Mouse (Mus musculus): ENCODE results near the gene Tes3-ps. TPM values are rescaled to one million over a fixed set of nuclear protein-coding genes. Genes with fewer than 3 reads are reported as not detected.

Tes3-ps gene
- total and polyA plus RNA-seq, 2 experiments: 0.04 to 0.18 TPM

GRCm38 (mm10) chr13:49470319-49470718 lies 22.8 kb upstream of the Tes3-ps start:
- H3K4me3 ChIP-seq (ENCODE audit: insufficient read depth, low read depth, low read length): no peak overlapping the region
- no peak for DNase-seq (ENCODE audit: extremely low read depth, low read depth, low spot score)
- H3K4me1 ChIP-seq (ENCODE audit: control insufficient read depth, insufficient read depth, low read length): peaks cover 12% of the 10 kb centered on the region
- TF ChIP-seq POLR2A (IDR thresholded peaks at IDR 0.05; ENCODE audit: extremely low read depth, insufficient read depth, low read length): no peak
- no peaks in the 10 kb centered on the region for H3K36me3 ChIP-seq (ENCODE audit: control insufficient read depth, insufficient read depth, low read length)
- H3K79me2 ChIP-seq (ENCODE audit: control insufficient read depth, insufficient read depth, low read length): no peaks in the 10 kb centered on the region
- no peak overlapping the region for H3K27ac ChIP-seq (replicated peaks; ENCODE audit: insufficient read depth, low read depth, low read length)
- WGBS: 87% methylated on average over 4 of the region's 4 CpGs
- H3K9ac ChIP-seq (ENCODE audit: low read depth, low read length): no peak overlapping the region
- no peaks in the 10 kb centered on the region for H3K27me3 ChIP-seq (ENCODE audit: control insufficient read depth, insufficient read depth, low read length)

- no peak overlapping the region for H3K9ac ChIP-seq (ENCODE audit: low read depth, low read length)
- 28% methylated on average over 4 of the region's 4 CpGs for WGBS
- H3K36me3 ChIP-seq (ENCODE audit: control insufficient read depth, insufficient read depth, low read length): no peaks in the 10 kb centered on the region
- H3K27ac ChIP-seq (replicated peaks; ENCODE audit: insufficient read depth, low read depth, low read length): no peak overlapping the region
- peaks cover 12% of the 10 kb centered on the region for H3K4me1 ChIP-seq (ENCODE audit: control insufficient read depth, insufficient read depth, low read length)
- no peak for TF ChIP-seq CTCF (IDR thresholded peaks at IDR 0.05; ENCODE audit: low read depth, low read length)
- no peak for TF ChIP-seq POLR2A (IDR thresholded peaks at IDR 0.05; ENCODE audit: extremely low read depth, insufficient read depth, low read length)
- no peaks in the 10 kb centered on the region for H3K27me3 ChIP-seq (ENCODE audit: control insufficient read depth, insufficient read depth, low read length)
- no peaks in the 10 kb centered on the region for H3K79me2 ChIP-seq (ENCODE audit: control insufficient read depth, insufficient read depth, low read length)
- DNase-seq (ENCODE audit: extremely low read depth, low read depth, low spot score): peak; percentile 35
- no peak overlapping the region for H3K4me3 ChIP-seq (ENCODE audit: insufficient read depth, low read depth, low read length)
Observed at GRCm38 (mm10) chr13:49470806-49471205, 22.3 kb upstream of the Tes3-ps start.

DNA sequence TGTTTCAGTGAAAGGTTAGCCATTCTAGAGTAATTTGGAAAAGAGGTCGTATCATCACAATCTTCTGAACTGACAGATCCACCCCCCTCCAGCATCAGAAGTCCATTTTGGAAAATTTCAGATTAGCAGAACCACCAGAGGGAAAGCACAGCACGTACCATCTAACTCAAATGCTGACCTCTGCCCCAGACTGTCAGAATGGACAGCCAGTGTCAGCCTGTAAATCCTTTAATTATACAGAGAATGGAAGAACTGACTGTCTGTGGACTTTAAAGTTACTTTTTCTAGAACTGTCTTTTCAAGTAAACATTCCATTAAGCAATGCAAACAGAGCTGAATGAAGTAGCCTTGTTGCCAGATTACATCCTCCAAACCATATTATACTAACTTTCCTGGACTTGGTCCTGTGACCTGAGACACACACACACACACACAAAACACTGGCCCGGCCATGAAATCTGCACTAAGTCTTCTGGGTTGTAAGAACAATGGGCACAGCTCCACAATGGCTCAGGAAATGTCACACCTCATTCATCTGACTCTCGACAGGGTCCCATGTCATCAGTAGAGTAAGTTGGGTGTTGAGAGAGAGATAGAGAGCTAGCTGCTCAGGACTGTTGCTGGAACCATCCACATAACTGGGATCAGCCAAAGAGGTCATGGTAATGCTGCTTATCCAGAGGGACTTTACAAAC lies 21.0 kb upstream of the Tes3-ps start:
- peak; percentile 75 for DNase-seq (ENCODE audit: extremely low read depth, low read depth, low spot score)
- Histone ChIP-seq H3K27ac (replicated peaks; ENCODE audit: insufficient read depth, low read depth, low read length) (no peak overlapping the region), H3K4me3 (ENCODE audit: insufficient read depth, low read depth, low read length) (no peak overlapping the region), H3K9ac (ENCODE audit: low read depth, low read length) (no peak overlapping the region), H3K4me1 (ENCODE audit: control insufficient read depth, insufficient read depth, low read length) (peaks cover 12% of the 10 kb centered on the region), H3K27me3 (ENCODE audit: control insufficient read depth, insufficient read depth, low read length) (no peaks in the 10 kb centered on the region), H3K79me2 (ENCODE audit: control insufficient read depth, insufficient read depth, low read length) (no peaks in the 10 kb centered on the region), H3K36me3 (ENCODE audit: control insufficient read depth, insufficient read depth, low read length) (no peaks in the 10 kb centered on the region)
- TF ChIP-seq CTCF (IDR thresholded peaks at IDR 0.05; ENCODE audit: low read depth, low read length) (no peak), POLR2A (IDR thresholded peaks at IDR 0.05; ENCODE audit: extremely low read depth, insufficient read depth, low read length) (no peak)
- 15% methylated on average over 4 of the region's 4 CpGs for WGBS

DNA sequence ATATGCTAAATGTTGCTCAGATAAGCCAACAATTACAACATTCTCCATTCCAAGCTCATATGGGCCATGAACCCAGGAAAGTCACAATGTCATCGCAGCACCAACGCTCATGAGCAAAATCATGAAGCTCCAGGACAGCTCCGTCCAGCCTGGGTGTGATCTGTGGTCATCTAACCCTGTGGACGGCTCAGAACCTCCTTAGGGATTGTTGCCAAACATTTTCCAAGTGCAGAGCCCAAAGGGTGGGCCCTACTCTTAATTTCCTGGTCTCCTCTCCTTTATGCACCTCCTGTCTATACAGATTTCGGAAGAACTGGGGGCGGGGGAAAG lies 20.5 kb upstream of the Tes3-ps start:
- Histone ChIP-seq H3K9ac (ENCODE audit: low read depth, low read length) (no peak overlapping the region), H3K36me3 (ENCODE audit: control insufficient read depth, insufficient read depth, low read length) (no peaks in the 10 kb centered on the region), H3K79me2 (ENCODE audit: control insufficient read depth, insufficient read depth, low read length) (no peaks in the 10 kb centered on the region), H3K4me1 (ENCODE audit: control insufficient read depth, insufficient read depth, low read length) (peaks cover 12% of the 10 kb centered on the region), H3K27ac (replicated peaks; ENCODE audit: insufficient read depth, low read depth, low read length) (no peak overlapping the region), H3K4me3 (ENCODE audit: insufficient read depth, low read depth, low read length) (no peak overlapping the region), H3K27me3 (ENCODE audit: control insufficient read depth, insufficient read depth, low read length) (no peaks in the 10 kb centered on the region)
- 69% methylated on average over 6 of the region's 6 CpGs for WGBS
- TF ChIP-seq CTCF (IDR thresholded peaks at IDR 0.05; ENCODE audit: low read depth, low read length) (no peak), POLR2A (IDR thresholded peaks at IDR 0.05; ENCODE audit: extremely low read depth, insufficient read depth, low read length) (no peak)
- DNase-seq (ENCODE audit: extremely low read depth, low read depth, low spot score): no peak

GRCm38 (mm10) chr13:49477887-49478286 lies 15.2 kb upstream of the Tes3-ps start:
- Histone ChIP-seq H3K4me3 (ENCODE audit: insufficient read depth, low read depth, low read length) (no peak overlapping the region), H3K27me3 (ENCODE audit: control insufficient read depth, insufficient read depth, low read length) (no peaks in the 10 kb centered on the region), H3K27ac (replicated peaks; ENCODE audit: insufficient read depth, low read depth, low read length) (no peak overlapping the region), H3K79me2 (ENCODE audit: control insufficient read depth, insufficient read depth, low read length) (no peaks in the 10 kb centered on the region), H3K4me1 (ENCODE audit: control insufficient read depth, insufficient read depth, low read length) (peaks cover 5% of the 10 kb centered on the region), H3K9ac (ENCODE audit: low read depth, low read length) (no peak overlapping the region), H3K36me3 (ENCODE audit: control insufficient read depth, insufficient read depth, low read length) (no peaks in the 10 kb centered on the region)
- no peak for TF ChIP-seq POLR2A (IDR thresholded peaks at IDR 0.05; ENCODE audit: extremely low read depth, insufficient read depth, low read length)
- no peak for TF ChIP-seq CTCF (IDR thresholded peaks at IDR 0.05; ENCODE audit: low read depth, low read length)
- no peak for DNase-seq (ENCODE audit: extremely low read depth, low read depth, low spot score)
- WGBS: 98% methylated on average over 3 of the region's 3 CpGs

- H3K36me3 ChIP-seq (ENCODE audit: control insufficient read depth, insufficient read depth, low read length): no peaks in the 10 kb centered on the region
- H3K4me1 ChIP-seq (ENCODE audit: control insufficient read depth, insufficient read depth, low read length): peaks cover 5% of the 10 kb centered on the region
- DNase-seq (ENCODE audit: extremely low read depth, low read depth, low spot score): peak; percentile 90
- no peak overlapping the region for H3K4me3 ChIP-seq (ENCODE audit: insufficient read depth, low read depth, low read length)
- H3K9ac ChIP-seq (ENCODE audit: low read depth, low read length): no peak overlapping the region
- H3K27me3 ChIP-seq (ENCODE audit: control insufficient read depth, insufficient read depth, low read length): no peaks in the 10 kb centered on the region
- no peaks in the 10 kb centered on the region for H3K79me2 ChIP-seq (ENCODE audit: control insufficient read depth, insufficient read depth, low read length)
- peak overlapping the region; percentile 28; the same call in 1 of the 2 replicates for H3K27ac ChIP-seq (replicated peaks; ENCODE audit: insufficient read depth, low read depth, low read length)
- WGBS: 39% methylated on average over 6 of the region's 6 CpGs
- no peak for TF ChIP-seq POLR2A (IDR thresholded peaks at IDR 0.05; ENCODE audit: extremely low read depth, insufficient read depth, low read length)
- TF ChIP-seq CTCF (IDR thresholded peaks at IDR 0.05; ENCODE audit: low read depth, low read length): no peak
Observed at GRCm38 (mm10) chr13:49478851-49479374, 14.2 kb upstream of the Tes3-ps start.
